Mouse (Mus musculus) bone marrow macrophage, adult 2 months (primary cell): ENCODE results near the gene St7.

Source experiments
- CTCF ChIP-seq: IDR thresholded peaks from 2 replicates; pipeline ENCODE4 v1.5.1; 2012; ENCODE audit warnings: low read depth, mild to moderate bottlenecking, low read length, moderate library complexity
- POLR2A ChIP-seq: IDR thresholded peaks from 2 replicates; pipeline ENCODE4 v1.6.1; 2012; ENCODE audit warnings: mild to moderate bottlenecking, low read depth, low read length, borderline replicate concordance

GRCm38 (mm10) chr6:17655080-17655479 is 37.7 kb upstream of the St7 start:
- no peak for TF ChIP-seq CTCF
- TF ChIP-seq POLR2A = no peak
